Mouse (Mus musculus): Measurements from ENCODE around the gene Gm16223. TPM values are rescaled to one million over a fixed set of nuclear protein-coding genes. Genes with fewer than 3 reads are reported as not detected.

The Gm16223 gene
- not detected in 2 replicates for polyA plus RNA-seq (2012; rRNA removed)

DNA sequence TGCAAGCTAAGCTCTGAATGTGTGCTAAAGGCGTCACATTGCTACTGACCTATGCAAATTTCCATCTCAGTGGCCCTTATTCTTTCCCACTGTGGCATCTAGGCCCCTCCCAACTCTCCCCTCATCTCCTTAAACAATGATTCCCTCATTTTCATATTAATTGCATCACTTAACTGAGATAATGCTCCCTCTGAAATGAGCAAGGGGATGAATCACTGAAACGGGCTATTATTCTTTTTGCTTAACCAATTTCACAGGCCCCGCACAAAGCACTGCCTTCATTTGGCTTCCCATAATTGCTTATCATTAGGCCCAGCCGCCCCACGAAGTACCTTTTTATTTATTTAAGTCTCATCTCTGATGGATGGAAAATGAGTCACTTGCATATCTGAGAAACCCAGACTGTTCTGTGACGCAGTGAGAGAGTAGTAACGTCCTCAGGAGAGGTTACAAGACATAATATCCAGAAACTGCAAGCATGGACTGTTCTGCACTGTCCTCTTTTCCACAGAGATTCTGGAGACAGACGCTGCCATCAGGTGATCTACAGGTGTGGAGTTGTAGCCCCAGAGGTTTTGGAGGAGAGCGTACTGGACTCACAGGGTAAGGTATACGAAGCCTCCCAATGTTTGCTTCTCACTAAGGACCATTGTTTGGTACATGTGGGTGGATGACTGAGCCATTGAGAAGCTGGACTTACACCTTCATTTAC, at the start of gene Gm16223:
Gene Gm16223 (plus strand): TSS at position 485 of the 712 bp plus-strand sequence.
- DNase-seq (ENCODE audit: low spot score): no peak

DNA sequence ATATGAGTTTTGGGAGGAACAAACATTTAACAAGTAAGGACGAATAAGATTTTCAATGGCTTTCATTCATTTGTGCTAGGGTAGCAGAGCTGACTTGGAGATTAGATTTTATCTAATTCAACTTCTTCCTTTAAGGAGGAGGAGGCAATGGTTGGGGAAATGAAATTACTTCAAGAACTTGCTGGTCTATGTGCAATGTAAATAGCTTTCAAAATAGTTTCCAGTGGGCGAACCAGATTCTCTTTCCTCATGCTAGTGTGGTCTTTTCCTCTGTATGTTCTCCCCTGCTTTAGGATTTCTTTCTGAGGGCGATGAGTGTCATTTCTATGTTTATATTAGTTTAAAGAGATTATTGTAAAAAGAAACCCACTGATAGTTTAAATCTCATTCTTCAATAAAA, 45.7 kb upstream of the Gm16223 start:
- DNase-seq (ENCODE audit: low spot score): no peak

DNA sequence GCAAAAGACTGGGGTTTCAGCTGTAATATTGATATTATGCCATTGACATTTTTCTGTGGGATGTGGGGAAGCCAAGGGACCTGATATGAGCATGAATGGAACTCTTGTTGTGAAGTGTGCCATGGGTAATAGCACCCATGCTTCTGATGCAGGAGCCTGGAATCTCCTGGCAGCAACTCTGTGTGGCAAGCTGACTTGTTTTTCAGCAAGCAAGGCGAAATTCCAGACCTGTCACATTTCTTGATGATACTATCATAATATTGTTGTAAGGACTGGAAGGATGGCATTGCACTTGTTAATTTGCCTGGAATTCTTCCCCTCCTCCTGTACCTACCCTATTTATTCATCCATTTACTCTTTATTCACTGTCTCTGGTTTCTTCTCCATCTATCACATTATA, 44.2 kb upstream of the Gm16223 start:
- DNase-seq (ENCODE audit: low spot score): no peak

DNA sequence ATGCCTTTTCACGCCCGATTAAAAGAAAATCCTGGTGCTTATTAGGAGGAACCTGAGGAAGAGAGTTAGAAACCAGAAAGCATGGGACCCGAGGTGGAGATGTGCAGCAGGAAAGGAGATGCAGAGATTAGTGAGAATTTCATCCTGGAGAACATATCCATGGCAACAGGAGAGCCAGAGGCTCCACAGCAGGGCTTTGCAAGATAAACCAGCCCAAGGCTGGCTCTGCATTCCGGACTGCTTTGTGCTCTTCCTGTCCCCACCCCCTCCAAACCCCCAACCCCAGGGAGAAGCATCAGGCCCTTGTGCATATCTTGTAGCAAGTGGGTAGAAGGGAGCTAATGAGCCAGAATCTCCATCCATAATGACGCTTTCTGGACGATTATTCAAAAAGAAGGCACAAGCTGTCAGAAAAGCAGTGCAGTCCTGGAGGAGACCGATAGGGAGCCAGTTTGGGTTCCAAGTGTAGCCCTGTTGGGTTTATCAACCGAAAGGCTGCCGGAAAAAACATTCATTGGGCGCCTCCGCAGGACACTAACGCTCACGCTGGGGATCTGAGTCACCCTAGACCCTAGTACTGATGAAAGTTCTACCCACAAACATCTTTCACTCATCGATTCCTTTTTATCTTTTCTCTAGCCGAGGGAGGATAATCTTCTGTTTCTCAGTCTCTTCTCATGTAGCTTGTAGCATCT, 31.2 kb upstream of the Gm16223 start:
- no peak for DNase-seq (ENCODE audit: low spot score)

DNA sequence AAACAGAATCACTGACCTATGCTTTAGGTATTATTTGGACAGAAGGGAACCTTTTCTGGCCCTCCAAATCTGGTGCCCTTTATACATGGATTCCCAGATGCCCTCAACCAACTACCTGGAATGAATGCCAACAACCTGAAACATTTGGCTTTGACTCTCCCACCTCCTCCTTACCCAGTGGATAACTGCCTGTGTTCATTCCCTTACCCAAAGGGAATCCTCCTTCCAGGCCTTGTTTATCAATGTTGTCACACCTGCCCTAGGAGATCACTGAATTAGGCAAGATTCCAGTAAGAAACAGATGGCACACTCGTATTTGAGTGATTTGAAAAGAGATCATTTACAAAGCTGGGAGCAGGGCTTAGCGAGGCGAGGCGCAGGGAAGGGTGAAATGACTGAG, 13.1 kb upstream of the Gm16223 start:
- DNase-seq (ENCODE audit: low spot score): no peak

DNA sequence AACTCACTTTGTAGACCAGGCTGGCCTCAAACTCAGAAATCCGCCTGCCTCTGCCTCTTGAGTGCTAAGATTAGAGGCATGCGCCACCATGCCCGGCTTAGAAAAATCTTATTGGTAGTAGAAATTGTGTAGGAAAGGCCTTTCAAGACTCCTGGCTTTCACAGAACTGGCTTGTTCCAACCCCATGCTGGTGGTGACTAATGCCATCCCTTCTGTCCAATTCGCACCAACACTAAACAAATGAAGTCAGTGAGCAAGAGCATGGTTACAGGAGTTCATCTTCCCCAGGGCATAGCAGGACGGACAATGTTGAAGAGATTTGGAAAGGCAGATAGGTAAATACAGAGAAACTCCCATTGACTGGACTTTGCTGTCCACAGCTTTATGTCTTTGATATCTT, 12.6 kb upstream of the Gm16223 start:
- no peak for DNase-seq (ENCODE audit: low spot score)

DNA sequence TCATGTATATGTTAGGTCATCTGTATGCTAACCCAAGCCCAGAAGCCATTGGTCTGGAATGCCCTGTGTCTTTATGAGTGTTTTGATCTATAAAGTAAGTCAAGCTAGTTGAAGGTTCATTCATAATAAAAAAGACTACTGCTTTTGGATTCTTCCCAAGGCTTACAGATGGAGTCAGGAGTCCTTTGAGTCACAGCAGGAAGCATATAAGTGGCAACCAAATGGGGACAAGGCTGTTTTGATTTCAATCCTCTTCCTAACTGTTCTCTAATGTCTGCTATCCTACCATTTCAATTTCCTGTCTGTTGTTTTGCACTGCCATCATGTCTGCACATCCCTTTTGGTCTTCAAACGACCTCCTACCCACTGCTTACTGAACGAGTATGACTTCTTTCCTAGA, 2.7 kb upstream of the Gm16223 start:
- no peak for DNase-seq (ENCODE audit: low spot score)

DNA sequence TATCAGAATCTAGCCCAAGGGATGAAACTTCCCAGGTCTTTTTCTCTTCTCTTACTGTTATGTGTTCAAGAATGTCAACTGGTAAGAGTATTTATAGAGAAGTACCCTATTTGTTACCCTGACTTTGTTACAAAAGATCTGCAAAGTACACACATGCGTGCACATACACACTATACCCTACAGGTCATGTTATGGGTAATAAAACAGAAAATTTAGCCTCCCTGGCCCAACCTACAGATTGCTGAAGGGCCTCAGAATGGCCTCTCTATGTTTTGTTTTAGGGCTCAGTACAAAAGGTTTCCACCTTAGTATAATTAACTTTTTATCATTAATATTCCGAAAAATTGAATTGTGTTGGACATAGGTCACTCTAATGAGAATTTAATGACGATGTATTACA, 685 bp upstream of the Gm16223 start:
- DNase-seq (ENCODE audit: low spot score): no peak

DNA sequence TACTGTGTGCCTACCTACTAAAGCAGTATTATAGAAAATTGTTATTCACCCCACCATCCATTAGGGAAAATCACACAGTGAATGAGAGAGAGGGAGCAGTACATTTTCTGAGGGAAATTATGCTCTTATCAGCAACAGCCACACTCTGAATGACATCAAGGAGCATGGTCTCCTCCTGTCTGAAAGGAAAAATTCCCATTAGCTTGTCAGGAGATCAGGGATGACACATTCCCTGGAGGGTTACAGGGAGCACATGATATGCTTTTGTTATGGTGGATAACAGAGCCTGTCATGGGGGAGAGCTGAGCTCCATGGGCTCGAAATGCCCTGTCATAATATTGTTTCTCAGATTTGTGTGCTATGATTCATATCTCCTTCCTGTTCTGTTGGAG, 424 bp downstream of the Gm16223 start:
- DNase-seq (ENCODE audit: low spot score): no peak

DNA sequence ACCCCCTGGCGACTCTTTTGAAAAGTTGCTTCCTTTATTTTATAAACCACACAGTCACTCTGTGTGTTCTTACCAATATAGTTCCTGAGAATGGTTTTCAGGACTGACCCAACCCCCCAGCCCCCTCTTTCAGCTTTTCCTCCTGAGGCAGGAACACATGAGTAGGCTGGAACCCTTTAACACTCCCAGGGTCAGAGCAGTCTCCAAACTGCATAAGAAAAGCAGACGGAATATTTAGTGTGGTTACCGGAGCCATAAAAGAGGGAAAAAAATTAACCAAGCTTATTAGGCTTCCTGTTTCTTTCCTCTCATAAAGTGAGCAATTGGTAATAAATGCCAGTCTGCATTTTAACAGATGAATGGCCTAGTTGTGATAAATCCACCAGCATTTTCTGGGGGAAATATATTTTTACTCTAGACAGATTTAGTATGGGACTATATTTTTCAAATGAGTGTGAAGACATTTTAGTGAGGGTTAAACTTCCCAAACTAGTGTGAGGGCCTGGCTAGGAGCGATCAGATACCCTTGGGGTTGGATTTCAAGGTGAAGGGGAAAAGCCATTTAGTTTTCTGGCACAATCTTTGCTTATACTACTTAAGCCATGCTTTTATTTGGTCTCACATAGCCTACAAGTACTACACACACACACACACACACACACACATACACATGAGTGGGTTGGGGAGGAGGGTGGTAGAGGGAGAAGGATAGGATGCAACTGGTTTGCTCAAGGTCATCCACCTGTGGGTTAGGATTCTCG, 49.0 kb downstream of the Gm16223 start:
- no peak for DNase-seq (ENCODE audit: low spot score)

DNA sequence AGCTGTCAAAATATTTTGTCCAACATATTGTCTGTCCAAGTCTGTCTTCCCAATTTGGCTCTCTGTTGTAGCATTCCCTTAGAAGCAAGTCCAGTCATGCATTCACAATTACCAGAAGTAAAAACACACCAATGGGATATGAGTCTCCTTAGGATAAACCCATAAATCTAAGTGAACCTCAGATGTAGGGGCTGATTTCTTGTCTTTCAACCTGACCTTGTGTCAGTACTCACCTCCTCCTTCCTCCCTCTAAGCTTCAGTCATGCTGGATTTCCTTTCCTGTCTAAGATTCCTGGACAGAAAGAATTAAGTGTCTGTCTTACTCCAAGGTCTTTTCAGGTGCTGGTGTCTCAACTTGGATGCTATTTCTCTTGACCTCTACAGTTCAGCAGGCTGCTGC, 57.8 kb downstream of the Gm16223 start:
- DNase-seq (ENCODE audit: low spot score): no peak

DNA sequence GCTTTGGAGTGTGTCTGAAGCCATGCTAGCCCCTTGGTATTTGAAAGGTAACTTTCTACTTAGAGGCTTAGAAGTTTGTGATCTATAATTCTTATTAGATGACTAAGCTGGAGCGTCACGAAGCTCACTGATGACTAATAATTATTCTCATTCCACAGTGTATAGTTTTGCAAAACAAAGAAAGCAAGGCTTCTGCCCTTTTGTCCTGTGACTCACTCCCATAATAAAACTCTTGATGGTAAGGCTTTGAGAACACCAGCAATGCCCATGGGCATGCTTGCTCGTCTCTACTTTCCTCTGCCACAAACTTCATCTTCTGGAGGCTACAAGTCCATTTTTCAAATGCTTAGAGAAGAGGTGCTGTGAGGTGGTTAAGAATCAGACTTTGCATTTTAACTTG, 87.9 kb downstream of the Gm16223 start:
- DNase-seq (ENCODE audit: low spot score): no peak

DNA sequence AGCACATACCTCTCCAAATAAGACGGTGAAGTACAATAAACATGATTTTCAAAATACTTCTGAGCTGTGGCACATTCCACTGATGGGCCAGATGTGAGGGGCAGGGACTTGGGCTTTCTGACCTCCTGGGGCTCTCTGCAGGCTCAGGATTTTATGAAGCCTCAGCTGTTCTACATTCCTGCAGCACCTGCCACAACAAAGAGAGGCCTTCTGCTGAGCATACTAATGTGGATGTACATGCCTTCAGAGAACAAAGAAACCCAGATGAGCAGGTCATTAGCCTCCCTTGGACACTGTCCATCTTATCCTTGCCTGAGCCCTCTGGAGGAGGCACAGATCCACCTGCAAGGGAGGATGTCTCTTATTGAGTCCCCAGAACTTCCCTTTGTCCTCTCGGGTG, 97.0 kb downstream of the Gm16223 start:
- DNase-seq (ENCODE audit: low spot score): no peak

DNA sequence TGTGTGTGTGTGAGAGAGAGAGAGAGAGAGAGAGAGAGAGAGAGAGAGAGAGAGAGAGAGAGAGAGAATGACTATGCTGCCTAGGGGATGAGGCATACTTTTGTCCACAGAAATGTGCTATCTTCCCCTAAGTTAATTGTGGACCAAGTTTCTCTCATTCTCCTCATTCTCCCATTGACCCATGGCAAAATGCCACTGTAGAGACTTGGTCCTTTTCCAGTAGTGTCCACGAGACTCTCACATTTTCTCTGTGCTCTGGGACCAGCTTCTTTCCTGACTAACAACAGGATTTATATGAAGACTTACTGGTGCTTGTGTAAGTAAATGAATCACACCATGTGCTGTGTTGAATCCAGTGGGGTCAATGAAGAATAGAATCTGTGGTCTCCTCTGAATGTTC, 98.6 kb downstream of the Gm16223 start:
- no peak for DNase-seq (ENCODE audit: low spot score)

DNA sequence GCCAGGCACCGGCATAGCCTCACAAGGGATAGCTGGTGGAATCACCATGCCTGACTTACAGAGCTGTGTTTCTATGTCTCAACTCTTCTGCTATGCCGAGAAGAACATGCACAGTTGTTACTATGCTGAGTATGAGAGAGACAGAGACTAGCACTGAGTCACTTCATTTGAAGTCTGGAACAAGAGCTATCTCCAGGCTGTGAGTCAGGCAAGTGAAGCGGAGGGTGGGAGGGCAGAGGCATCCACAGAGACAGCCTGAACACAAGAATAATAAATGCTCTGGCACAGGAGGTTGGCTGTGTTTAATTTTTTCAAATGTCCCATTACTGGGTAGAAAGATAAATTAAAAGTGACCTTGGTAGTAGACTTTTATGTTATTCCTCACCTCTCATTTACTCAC, 100.3 kb downstream of the Gm16223 start:
- DNase-seq (ENCODE audit: low spot score): no peak

DNA sequence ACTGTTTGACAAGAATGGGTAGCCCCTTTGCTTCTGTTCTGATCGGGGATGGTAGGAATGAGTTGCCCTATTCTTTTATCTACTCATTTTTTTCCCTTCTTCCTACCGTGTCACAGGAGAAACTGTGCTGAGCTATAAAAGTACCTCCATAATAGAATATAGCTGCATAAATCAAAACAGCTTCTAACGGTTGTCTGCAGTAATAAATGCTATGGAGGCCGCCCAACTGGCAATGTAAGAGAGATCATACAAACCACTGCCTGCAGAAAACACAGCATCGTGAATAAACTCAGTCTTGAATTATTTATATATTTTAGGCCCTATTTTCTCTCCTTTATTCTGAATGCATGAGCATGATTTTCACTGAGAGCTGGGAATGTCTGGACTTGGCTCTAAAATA, 101.0 kb downstream of the Gm16223 start:
- no peak for DNase-seq (ENCODE audit: low spot score)

DNA sequence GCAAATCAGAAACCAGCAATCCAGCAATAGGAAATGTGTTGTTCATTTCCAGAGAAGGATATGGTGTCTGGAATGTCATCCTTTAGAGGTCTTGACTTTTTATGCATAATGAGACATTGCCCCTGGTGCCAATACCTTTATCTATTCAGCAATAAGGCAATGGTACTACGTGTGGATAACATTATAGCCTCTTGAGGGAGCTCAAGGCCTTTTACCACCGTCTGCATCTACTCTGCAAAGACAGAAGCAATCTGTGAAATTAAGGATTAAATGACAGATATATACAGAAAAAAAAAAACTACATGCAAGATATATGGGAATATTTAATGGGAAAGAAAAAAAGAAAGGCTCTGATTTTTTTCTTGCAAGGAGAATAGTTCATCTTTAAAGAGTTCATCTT, 106.3 kb downstream of the Gm16223 start:
- no peak for DNase-seq (ENCODE audit: low spot score)

DNA sequence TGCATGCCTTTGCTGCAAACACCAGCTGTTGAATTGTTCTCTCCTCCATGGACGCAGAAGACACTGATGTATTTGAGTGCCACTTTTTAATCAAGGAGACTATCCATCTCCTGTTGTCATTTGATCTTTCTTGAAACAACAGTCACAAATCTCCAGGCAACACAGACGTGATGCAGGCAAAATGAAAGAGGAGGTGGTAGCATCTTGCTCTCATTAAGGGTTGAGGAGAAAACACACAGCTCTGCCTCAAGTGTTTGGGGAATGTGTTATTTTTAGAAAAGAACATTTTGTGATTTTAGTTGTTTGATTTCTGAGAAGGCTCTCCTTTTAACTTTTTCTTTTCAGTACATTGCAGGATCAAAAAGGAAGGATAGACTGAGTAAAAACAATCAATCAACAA, 107.7 kb downstream of the Gm16223 start:
- DNase-seq (ENCODE audit: low spot score): no peak

DNA sequence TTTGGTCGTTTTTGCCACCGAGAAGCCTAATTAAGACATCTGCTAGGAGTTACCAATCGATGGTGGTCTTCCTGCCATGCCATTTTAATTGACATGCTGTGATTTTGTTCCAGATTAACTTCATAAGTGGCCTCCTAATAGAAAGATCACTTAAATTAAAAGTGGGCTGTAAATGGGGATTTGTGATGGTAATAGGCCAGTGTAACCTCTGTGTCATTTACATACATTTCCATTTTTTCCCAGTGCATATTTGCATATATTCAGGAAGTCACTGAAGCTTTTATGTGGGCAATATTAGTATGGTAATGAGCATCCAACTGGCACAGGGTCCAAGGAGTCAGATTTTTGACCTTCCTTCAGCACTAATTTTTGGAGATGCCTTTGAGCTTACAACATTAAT, 130.7 kb downstream of the Gm16223 start:
- DNase-seq (ENCODE audit: low spot score): no peak

DNA sequence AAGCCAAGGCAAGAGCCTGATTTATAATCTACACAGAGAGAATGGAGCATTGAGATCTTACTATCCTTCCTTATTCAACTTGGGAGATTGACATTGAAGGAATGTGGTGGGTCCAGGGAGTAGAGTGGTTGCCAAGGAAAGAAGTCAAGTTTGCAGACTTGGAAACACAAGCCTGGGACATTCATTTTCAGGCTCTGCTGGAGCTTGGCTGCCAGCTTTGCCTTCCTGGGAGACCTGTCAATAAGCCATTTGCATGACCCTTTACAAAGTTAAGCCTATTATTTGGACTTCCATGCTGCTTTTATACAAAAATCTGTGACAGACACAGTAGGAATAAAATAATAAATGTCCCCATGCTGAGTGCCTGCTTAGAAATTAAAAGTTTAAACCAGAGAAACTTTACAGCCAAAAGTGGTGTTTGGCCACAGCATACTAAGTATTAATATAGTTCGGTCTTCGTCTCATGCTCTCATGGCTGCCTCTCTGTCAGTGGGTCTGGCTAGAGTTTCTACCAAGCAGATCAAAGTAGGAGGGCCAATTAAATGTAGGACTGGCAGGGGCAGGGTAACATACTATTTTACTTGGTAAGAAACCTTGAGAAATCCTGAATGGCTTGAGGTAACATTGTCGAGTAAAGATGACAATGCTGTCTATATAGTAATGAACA, 139.8 kb downstream of the Gm16223 start:
- no peak for DNase-seq (ENCODE audit: low spot score)

DNA sequence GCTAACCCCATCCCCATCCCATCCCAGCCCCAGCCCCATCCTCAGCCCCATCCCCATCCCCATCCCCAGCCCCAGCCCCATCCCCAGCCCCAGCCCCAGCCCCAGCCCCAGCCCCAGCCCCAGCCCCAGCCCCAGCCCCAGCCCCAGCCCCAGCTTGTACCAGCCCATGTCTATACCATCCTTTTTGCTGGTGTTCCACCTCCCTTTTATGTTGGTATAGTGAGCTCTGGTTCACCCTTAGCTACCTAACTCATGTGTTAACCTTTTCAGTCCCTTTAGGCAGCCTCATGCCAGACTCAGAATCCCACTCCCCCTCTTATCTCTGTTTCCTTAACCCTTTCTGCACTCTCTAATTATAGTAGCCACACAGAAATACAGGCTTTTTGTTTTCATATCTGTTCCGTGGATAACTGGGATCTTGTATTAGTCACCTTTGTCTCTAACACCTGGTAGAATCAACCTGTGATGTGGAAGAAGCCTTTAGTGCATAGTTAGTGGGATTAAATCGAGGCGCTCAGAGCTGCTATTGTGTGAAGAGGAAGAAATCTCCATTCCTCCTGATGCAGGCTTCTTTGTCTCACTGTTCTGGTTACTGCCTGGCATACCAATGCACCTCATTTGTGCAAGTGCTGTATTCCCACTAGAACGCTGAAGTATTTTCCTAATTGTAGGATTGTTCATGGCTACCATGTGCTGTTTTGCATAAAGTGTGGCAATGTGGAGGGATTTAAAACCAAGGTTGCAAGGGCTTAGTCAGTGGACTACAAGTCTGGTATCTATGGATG, 144.0 kb downstream of the Gm16223 start:
- DNase-seq (ENCODE audit: low spot score): no peak

DNA sequence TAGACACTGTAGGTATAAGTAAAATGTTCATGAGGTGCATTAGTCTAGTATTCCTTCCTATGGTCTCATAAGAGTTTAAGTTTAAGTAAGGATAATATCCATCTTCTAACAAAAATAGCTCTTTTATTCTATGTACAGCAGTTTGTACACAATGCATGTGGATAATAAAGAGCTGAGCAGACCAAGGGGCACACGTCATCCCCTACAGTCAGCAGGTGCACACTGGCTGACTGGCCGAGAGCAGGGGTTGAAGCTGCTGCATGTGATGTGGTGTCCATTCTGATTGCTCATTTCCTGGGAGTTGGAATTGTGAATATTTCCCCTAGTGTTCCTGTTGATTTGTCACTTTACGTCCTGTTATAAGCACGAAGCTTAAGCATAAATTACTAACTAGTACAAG, 144.6 kb downstream of the Gm16223 start:
- DNase-seq (ENCODE audit: low spot score): no peak
